Mouse (Mus musculus) cerebellum, adult 2 months (tissue): Measurements from ENCODE around the gene Plin5. TPM values are rescaled to one million over a fixed set of nuclear protein-coding genes. Genes with fewer than 3 reads are reported as not detected.
"Not testable (repeated sequence)": the region's sequence is repeated elsewhere in the genome, so short reads cannot be mapped to it uniquely, and the experiment has no call there.

Source experiments
- DNase-seq, 2 experiments: peaks; one replicate each; pipeline ENCODE4 v3.0.0; 2021
- H3K27ac ChIP-seq: fragments of 200-500 bp; 2 replicates; pipeline ENCODE4 v1.5.1; 2012; ENCODE audit warnings: low read length, control low read depth, inconsistent platforms; ENCODE audit not compliant: insufficient read depth
- H3K27me3 ChIP-seq: fragments of 200-500 bp; 2 replicates; pipeline ENCODE4 v1.6.1; 2012; ENCODE audit warnings: inconsistent platforms, mild to moderate bottlenecking, low read length, moderate library complexity; ENCODE audit not compliant: control insufficient read depth, insufficient read depth
- H3K4me1 ChIP-seq: fragments of 200-500 bp; 2 replicates; pipeline ENCODE4 v1.6.1; 2011; ENCODE audit warnings: low read length; ENCODE audit not compliant: control insufficient read depth, insufficient read depth
- H3K4me3 ChIP-seq: fragments of 200-500 bp; replicated peaks from 2 replicates; pipeline ENCODE3; 2011; ENCODE audit warnings: mild to moderate bottlenecking, low read depth, low read length, control low read depth; ENCODE audit not compliant: insufficient read depth
- CTCF ChIP-seq: fragments of 200-500 bp; IDR thresholded peaks from 2 replicates; pipeline ENCODE4 v1.5.1; 2011; ENCODE audit warnings: low read depth, mild to moderate bottlenecking, control low read depth, low read length, moderate library complexity, borderline replicate concordance; ENCODE audit not compliant: insufficient read depth
- POLR2A ChIP-seq: fragments of 200-500 bp; IDR thresholded peaks from 2 replicates; pipeline ENCODE4 v1.6.1; 2011; ENCODE audit warnings: low read length, control low read depth, borderline replicate concordance; ENCODE audit not compliant: insufficient read depth
- WGBS: fragments of 180-500 bp; shearing (Covaris S2); methylation state at CpG from one replicate; pipeline ENCODE4 v1.1.7; 2018; 5-methylcytosine and 5-hydroxymethylcytosine counted together
- polyA plus RNA-seq: library from polyadenylated mRNA; depleted of rRNA; stranded (reverse); fragments of >200 nt; gene quantifications from 2 replicates; pipeline ENCODE4 v1.2.3, GENCODE M21; 2012; rRNA removed

Plin5 gene
- polyA plus RNA-seq, 1 experiment, result 0.38 TPM

DNA sequence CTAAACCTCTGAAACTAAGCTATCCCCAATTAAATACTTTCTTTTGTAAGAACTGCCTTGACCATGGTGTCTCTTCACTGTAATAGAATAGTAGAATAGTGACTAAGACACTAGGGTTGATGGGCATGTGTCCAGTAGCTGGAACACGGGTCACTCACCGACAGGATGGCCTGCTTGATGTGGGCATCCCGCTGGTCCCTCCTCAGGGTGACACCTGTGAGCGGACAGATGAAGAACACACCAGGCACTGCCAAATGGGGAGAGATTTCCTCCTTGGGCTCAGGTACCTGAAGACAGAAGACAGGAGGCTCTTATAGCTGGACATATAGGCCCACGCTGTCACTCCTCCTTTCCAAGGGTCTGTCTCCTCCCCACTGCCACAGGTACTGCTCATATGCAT is 45.2 kb downstream of the Plin5 start:
- TF ChIP-seq POLR2A, result no peak
- TF ChIP-seq CTCF, result no peak
- DNase-seq, result no peak
- Histone ChIP-seq H3K4me1 (no peaks in the 10 kb centered on the region; the same call in 1 of the 2 replicates), H3K27me3 (no peaks in the 10 kb centered on the region), H3K4me3 (no peak overlapping the region), H3K27ac (no peak overlapping the region)
- whole genome bisulfite sequencing, result 63% methylated on average over 5 of the region's 5 CpGs

DNA sequence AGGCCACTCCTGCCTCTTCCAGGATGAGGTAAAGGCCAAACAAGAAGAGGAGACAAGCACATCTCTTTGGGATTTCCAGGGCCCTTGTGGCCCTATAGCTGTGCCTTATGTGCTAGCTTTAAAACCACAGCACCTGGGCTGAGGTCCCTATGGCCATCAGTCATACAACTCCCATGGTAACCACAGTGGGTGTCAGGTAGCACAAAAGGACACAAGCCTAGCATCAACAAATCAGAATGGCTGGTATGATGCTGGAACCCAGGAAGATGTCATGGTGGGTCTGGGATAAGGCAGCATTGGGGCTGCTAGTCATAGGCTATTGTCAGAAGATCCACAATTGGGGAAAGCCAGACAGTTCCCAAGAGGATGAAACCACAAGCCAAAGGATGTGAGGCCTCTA is 46.3 kb downstream of the Plin5 start:
- no peak for DNase-seq
- Histone ChIP-seq H3K27ac (no peak overlapping the region), H3K27me3 (no peaks in the 10 kb centered on the region), H3K4me3 (no peak overlapping the region), H3K4me1 (no peaks in the 10 kb centered on the region; the same call in 1 of the 2 replicates)
- TF ChIP-seq CTCF (no peak), POLR2A (no peak)

DNA sequence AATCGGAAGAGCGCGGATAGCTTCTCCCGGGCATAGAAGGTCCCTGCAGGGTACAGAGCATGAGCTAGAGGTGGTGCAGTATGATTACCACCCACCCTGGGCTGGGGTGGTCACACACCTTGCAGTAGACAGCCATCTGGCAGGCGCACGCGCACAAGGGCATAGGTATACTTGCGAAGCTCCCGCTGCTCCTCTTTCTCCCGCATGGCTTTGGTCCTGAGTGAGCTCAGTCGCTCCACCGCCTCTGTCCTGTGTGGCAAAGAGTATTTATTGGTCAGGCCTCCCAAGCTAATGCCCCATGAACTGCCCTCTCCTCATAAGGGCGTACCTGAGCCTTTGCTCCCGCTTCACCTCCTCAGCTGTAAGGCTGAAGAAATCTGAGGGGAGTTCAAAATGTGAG is 48.3 kb downstream of the Plin5 start:
- TF ChIP-seq POLR2A, result no peak
- no peak for TF ChIP-seq CTCF
- DNase-seq, result no peak
- Histone ChIP-seq H3K27me3 (no peaks in the 10 kb centered on the region), H3K4me3 (no peak overlapping the region), H3K27ac (no peak overlapping the region), H3K4me1 (no peaks in the 10 kb centered on the region; the same call in 1 of the 2 replicates)
- WGBS, result 92% methylated on average over 14 of the region's 14 CpGs

DNA sequence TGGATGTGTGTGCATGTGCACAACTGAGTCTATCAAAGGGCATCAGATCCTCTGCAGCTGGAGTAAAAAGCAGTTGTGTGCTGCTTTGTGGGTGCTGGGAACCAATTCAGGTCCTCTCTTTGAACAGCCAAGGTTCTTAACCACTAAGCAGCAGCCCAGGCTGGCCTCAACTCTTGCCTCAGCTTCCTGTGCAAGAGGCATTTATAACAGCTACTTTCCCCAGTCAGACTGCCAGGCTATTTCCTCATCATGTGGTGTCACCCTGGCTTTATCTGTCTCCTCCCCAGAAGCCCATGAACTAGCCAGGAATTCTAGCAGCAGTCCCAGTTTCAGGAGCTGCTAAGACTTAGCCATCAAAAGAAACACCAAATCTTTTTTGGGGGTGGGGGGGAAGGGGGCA is 50.9 kb downstream of the Plin5 start:
- Histone ChIP-seq H3K27me3 (no peaks in the 10 kb centered on the region), H3K27ac (no peak overlapping the region), H3K4me3 (no peak overlapping the region), H3K4me1 (no peaks in the 10 kb centered on the region)
- TF ChIP-seq CTCF (no peak), POLR2A (no peak)
- DNase-seq, result no peak

DNA sequence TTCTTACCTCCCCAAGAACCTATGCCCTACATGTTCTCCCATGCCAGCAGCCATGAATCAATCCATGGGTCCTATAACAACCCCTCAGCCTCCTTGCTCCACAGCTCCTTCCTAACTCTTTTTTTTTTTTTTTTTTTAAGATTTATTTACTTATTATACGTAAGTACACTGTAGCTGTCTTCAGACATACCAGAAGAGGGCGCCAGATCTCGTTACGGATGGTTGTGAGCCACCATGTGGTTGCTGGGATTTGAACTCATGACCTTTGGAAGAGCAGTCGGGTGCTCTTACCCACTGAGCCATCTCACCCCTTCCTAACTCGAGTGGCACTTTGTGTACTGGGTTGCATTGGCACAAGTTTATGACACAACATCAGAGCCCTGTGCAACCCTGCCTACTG is 51.7 kb downstream of the Plin5 start:
- not testable (repeated sequence) for H3K27me3 ChIP-seq, H3K4me1 ChIP-seq, H3K4me3 ChIP-seq, DNase-seq, H3K27ac ChIP-seq
- 74% methylated on average over 6 of the region's 6 CpGs for WGBS

DNA sequence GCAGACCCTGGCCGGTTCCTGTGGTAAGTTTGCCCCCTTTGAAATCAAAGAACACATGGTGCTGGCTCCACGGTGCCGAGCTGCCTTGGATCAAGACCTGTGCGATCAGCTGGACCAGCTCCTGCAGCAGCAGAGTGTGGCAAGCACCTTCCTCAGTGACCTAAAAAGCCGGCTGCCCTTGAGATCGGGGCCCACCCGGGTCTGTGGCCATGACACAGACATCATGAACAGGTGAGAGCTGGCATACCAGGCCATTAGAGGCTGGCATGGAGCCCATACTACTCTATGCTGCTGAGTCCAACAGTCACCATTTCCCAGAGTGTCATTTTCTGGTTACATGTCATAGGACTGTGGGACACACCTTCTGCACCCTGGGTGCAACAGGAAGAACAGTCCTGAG is 55.3 kb downstream of the Plin5 start:
- no peak overlapping the region for H3K4me3 ChIP-seq
- 82% methylated on average over 7 of the region's 7 CpGs for WGBS
- peaks cover 13% of the 10 kb centered on the region for H3K4me1 ChIP-seq
- H3K27me3 ChIP-seq, result no peaks in the 10 kb centered on the region
- no peak for TF ChIP-seq POLR2A
- DNase-seq, result no peak
- H3K27ac ChIP-seq, result no peak overlapping the region

Other genes starting within 250 kb of the Plin5 start
- 3.6 and 4.3 TPM in 2 replicates for gene Zfp119a, start 238.7 kb downstream of the Plin5 start, polyA plus RNA-seq
- 7.7 and 8.7 TPM in 2 replicates for gene Zfp959, start 225.5 kb downstream of the Plin5 start, polyA plus RNA-seq
- gene Zfp119b, start 168.1 kb downstream of the Plin5 start, polyA plus RNA-seq, result 3.3 and 3.7 TPM in 2 replicates
- gene Ebi3, start 165.0 kb downstream of the Plin5 start, polyA plus RNA-seq, result 0.81 and 1.00 TPM in 2 replicates
- 13.4 and 14.9 TPM in 2 replicates for gene Yju2, start 158.5 kb downstream of the Plin5 start, polyA plus RNA-seq
- gene Shd, start 147.1 kb downstream of the Plin5 start, polyA plus RNA-seq, result 122 and 127 TPM in 2 replicates
- 88.0 and 91.3 TPM in 2 replicates for gene Fsd1, start 131.1 kb downstream of the Plin5 start, polyA plus RNA-seq
- gene Stap2, start 112.0 kb downstream of the Plin5 start, polyA plus RNA-seq, result 51.8 and 64.1 TPM in 2 replicates
- gene Mpnd, start 111.9 kb downstream of the Plin5 start, polyA plus RNA-seq, result 183 and 193 TPM in 2 replicates
- 69.5 and 82.5 TPM in 2 replicates for gene Sh3gl1, start 81.0 kb downstream of the Plin5 start, polyA plus RNA-seq
- gene Chaf1a, start 77.2 kb downstream of the Plin5 start, polyA plus RNA-seq, result 2.9 and 3.3 TPM in 2 replicates
- 114 TPM in 2 replicates for gene Ubxn6, start 42.6 kb downstream of the Plin5 start, polyA plus RNA-seq
- gene Hdgfl2, start 38.0 kb downstream of the Plin5 start, polyA plus RNA-seq, result 109 and 116 TPM in 2 replicates
- 1.1 and 1.7 TPM in 2 replicates for gene Plin4, start 7.8 kb downstream of the Plin5 start, polyA plus RNA-seq
- 0.93 and 1.6 TPM in 2 replicates for gene Lrg1, start 4.4 kb upstream of the Plin5 start, polyA plus RNA-seq
- 51.8 and 54.3 TPM in 2 replicates for gene Sema6b, start 22.7 kb upstream of the Plin5 start, polyA plus RNA-seq
- gene Tnfaip8l1, start 44.9 kb upstream of the Plin5 start, polyA plus RNA-seq, result 1.7 and 1.9 TPM in 2 replicates
- 44.5 and 45.0 TPM in 2 replicates for gene Mydgf, start 66.3 kb upstream of the Plin5 start, polyA plus RNA-seq
- 54.7 and 56.3 TPM in 2 replicates for gene Dpp9, start 101.3 kb upstream of the Plin5 start, polyA plus RNA-seq
- gene Fem1a, start 139.2 kb upstream of the Plin5 start, polyA plus RNA-seq, result 19.9 and 21.8 TPM in 2 replicates
- gene Ticam1, start 159.2 kb upstream of the Plin5 start, polyA plus RNA-seq, result 4.5 and 4.7 TPM in 2 replicates
- gene Plin3, start 175.3 kb upstream of the Plin5 start, polyA plus RNA-seq, result 15.6 and 20.9 TPM in 2 replicates
- not detected in 2 replicates for gene Arrdc5, start 182.7 kb upstream of the Plin5 start, polyA plus RNA-seq
- 0.65 and 0.71 TPM in 2 replicates for gene Uhrf1, start 185.7 kb upstream of the Plin5 start, polyA plus RNA-seq
- 45.8 and 50.9 TPM in 2 replicates for gene Kdm4b, start 208.5 kb upstream of the Plin5 start, polyA plus RNA-seq